Mouse (Mus musculus) adrenal gland, adult 18-20 months (tissue): ENCODE measurements around the gene Slc25a10. TPM values are rescaled to one million over a fixed set of nuclear protein-coding genes. Genes with fewer than 3 reads are reported as not detected.
A peak's percentile ranks its signal among the peaks of the same experiment; 100 is the strongest.
"Not testable (repeated sequence)": the region's sequence is repeated elsewhere in the genome, so short reads cannot be mapped to it uniquely, and the experiment has no call there.

ENCODE experiments used
- DNase-seq, 2 experiments: peaks; one replicate each; pipeline ENCODE4 v3.0.0; 2021 to 2022; ENCODE audit warnings: low spot score in 2 of 2
- total RNA-seq, 2 experiments: library from RNA; stranded (reverse); gene quantifications; 1 replicate in 1 of 2; 2 replicates in 1 of 2; pipeline ENCODE4 v1.2.3; 2021

The Slc25a10 gene
- total RNA-seq, 2 experiments from 2014 or later: 97.2 to 106 TPM

GRCm38 (mm10) chr11:120508290-120508870 is 16.7 kb downstream of the Slc25a10 start:
- DNase-seq: no peak

DNA sequence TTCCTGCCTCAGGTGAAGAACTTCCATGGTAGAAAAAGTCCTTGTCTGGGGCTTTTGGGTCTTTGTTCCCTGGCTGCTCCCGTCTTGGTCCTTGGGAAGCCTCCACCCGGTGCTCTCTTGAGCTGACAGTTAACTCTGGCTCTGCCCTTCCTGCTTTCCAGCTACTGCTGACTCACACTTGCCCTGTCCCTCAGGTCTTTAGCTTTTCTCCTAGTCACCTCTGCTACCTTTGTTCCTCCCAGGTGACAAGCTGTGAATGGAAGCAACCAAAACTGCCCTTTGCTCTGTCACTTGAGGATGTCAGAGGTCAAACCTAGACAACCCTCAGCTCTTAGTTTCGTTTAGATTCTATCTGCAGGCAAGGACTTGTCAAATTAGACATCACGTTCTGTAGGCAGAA is 18.3 kb downstream of the Slc25a10 start:
- DNase-seq: no peak

- no peak for DNase-seq
Measured at GRCm38 (mm10) chr11:120510375-120511030, 18.9 kb downstream of the Slc25a10 start.

DNA sequence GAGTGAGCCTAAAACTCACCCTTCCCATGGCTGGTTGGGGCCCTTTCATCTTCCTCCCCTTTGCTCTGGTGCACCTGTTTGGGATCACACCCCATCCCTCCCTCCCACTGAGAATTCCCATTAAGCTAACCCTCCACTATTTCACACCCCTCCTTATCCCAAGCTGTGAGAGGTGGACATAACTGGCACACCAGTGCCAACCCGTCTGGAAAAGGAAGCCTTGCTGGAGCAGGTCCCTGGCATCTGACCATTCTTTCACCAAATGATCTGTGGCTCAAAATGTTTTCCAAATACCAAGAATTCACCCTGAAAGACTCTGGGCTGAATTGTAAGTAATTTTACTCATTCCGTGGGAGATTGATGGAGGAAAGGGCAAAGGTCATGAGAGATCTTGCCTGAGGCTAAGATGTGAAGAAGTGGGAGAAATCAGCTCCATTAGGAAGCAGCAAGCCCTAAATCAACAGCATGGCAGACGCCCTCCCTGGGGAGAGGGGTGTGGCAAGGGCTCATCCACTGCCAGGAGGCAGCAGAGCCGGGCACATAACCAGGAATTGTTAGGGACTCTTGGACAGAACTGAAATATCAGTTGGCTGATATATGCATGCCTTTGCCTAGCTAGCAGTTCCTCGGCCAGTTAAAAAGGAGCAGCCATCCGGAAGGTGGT is 21.3 kb downstream of the Slc25a10 start:
- no peak for DNase-seq

GRCm38 (mm10) chr11:120514262-120514661 is 22.6 kb downstream of the Slc25a10 start:
- not testable (repeated sequence) for DNase-seq

GRCm38 (mm10) chr11:120515611-120516010 is 24.0 kb downstream of the Slc25a10 start:
- peak; percentile 92 to 93 for DNase-seq

GRCm38 (mm10) chr11:120517147-120517546 is 25.5 kb downstream of the Slc25a10 start:
- DNase-seq: no peak

DNA sequence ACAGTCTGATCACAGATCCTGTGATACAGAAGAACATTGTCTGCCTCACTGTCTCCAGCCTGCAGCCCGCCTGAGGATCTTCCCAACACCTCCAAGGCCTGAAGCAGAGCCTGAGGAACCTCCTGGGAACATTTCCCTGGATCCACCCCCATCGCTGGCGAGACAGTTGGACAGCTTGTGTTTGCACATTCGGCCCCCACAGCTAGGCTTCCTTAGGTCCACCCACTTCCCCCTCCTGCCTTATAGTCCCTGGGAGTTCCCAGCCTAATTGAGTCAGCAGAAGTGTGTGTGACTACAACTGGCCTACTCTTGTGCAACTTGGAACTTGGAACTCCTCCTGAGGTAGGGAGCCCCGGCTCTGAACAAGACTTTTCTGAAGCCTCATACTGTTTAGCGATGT is 26.4 kb downstream of the Slc25a10 start:
- no peak for DNase-seq

DNA sequence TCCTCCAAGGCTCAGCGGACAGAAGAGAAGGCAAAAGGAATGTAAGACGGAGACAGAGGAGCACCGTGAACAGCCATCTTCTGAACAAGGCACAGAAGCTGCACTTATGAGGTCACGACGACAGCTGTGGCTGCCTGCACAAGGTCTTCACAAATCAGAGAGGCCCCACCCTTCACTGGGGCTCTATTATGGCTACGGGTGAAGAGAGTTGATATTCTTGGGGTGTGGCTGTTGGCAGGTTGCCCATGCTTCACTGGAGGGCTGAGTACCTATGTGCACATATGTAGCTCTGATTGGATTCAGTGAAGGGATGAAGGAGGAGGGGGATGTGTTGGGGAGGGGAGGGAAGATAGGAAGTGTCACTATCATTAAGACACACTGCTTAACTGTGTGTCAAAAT is 26.9 kb downstream of the Slc25a10 start:
- no peak for DNase-seq

- no peak for DNase-seq
Measured at GRCm38 (mm10) chr11:120519738-120520137, 28.1 kb downstream of the Slc25a10 start.

GRCm38 (mm10) chr11:120520498-120520897 is 28.9 kb downstream of the Slc25a10 start:
- DNase-seq: no peak

DNA sequence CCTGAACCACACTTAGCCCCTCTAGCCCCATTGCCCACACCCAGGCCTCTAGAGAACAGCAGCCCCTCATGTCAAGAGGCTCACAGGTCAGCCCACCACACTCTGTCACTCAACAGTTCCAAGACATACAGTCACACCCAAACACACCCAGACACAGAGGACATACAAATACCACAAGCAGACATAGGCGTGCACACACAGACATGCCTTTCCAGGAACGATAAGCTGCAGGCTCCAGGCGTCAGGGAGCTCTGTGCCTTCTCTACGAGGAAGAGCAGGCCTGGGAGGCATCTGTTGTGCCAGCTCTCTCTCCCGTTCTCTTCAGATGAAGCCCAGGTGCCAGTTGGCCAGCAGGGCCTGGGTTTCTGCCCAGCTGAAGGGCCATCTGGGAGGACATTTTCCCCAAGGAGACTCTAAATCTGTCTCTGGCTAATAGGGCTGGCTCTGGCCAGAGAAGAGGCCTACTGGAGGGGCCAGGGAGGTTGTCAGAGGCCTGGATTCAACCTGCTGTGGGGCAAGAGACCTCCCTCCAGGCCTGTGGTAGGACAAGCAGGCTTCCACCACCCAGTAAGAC is 29.4 kb downstream of the Slc25a10 start:
- no peak for DNase-seq

DNA sequence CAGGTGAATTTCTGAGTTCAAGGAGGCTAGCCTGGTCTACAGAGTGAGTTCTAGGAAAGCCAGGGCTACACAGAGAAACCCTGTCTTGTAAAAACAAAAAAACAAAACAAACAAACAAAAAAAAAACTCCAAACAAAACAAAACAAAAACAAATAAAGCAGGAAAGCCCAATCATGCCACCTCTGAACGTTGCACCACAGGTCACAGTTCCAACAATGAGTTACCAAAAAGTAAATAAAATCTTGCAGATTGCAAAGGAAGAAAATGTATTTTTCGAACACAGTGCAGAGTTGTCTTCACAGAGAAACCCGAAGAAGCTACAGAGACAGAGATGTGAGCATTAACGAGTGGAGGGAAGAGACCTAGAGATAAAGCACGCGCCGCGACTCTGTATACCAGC is 30.9 kb downstream of the Slc25a10 start:
- DNase-seq: no peak

DNA sequence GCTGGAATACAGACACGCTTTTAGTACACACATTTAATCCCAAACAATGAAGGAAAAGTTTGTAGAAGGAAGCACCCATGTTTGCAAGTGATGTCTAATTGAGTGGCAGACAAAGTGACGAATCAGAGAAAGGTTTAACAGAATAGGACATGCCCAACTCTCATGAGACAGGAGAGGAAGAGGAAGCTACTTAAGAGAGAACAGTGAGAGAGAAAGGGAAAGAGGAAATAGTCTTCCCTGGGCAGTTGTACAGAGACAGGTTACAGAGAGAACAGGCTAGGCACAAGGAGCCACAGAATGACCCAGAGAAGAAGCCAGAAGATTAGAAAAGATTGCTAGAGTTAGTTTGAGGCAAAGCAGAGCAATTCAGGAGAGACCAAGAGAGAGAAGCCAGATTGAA is 34.3 kb downstream of the Slc25a10 start:
- DNase-seq: no peak

DNA sequence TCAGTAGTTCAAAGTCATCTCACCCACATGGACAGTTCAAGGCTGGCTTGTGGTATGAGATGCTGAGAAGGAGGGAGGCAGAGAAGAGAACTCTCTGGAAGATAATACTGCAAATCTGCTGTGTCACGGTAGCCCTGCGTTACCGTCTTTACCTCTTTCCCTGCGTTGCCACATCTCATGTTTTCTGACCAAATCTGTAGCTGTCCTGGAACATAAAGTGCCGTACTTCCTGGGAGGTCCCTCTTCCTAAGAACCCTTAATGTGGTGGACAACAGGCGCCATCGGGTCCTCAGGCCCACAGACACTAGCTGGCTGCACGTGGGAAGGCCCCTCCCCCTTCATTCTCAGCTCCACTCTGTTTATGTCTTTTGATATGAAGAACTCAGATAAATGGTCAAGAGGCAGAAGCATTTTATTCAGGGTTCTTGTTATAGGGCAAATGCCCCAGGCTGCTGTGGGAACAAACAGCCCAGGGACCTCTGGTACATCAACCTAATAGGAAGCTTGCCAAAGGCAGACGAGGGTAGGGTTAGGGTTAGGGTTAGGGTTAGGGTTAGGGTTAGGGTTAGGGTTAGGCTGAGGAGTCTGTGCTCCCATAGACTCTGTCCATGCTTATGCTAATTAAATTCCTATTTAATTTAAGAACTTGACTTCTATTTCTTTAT is 36.2 kb downstream of the Slc25a10 start:
- no peak for DNase-seq

DNA sequence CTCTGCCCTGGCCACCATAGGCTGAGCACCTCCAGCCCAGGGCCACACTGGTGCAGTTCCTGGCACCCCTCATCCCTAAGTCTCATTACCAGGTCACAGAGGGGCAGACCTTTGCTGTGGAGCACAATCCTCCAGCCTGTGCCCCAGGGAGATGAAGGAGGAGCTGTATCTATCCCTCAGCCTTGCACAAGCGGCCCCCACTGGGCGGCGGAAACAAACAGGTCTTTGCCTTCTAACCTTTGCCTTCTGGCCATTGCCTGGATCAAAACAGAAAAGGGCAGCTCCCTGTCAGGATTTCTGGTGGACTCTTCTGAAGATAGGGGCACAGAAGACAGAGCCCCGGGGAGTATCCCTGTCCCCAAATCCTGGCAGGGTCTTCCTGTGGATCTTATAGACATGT is 37.3 kb downstream of the Slc25a10 start:
- DNase-seq: no peak

GRCm38 (mm10) chr11:120530085-120530964 is 38.7 kb downstream of the Slc25a10 start, which contains the start of gene Gcgr:
Gene Gcgr (plus strand): TSS chr11:120530699.
- no peak for DNase-seq

- DNase-seq: no peak
Measured at GRCm38 (mm10) chr11:120531646-120532045, 40.0 kb downstream of the Slc25a10 start.

DNA sequence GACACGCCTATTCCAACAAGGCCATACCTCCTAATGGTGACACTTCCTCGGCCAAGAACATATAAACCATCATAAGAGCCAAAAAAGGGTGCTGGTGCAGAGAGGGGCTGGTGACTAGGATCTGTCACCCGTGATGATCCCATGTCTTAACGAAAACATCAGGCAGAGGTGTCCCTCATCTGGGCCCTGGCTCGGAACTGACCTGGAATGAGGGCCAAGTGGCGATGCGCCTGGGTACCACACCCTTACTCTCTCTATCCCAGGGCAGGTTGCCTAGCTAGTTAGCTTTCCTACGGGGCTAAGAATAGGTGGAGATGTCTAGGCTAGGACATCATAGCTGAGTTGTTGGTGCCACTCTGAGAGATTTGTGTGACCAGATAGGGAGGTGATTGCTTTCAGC is 42.5 kb downstream of the Slc25a10 start:
- DNase-seq: no peak

- no peak for DNase-seq
Measured at GRCm38 (mm10) chr11:120535145-120535544, 43.5 kb downstream of the Slc25a10 start.

GRCm38 (mm10) chr11:120535804-120536203 is 44.2 kb downstream of the Slc25a10 start:
- DNase-seq: no peak
